Mouse (Mus musculus) G1E (cell line): ENCODE data around the gene Gm26661. TPM values are rescaled to one million over a fixed set of nuclear protein-coding genes. Genes with fewer than 3 reads are reported as not detected.

Experiments
- ATAC-seq: 2 replicates; pipeline ENCODE4 v1.8.0; 2016; ENCODE audit warnings: mild to moderate bottlenecking; ENCODE audit not compliant: insufficient number of reproducible peaks, poor library complexity, low FRiP score, severe bottlenecking; ENCODE audit errors: extremely low read depth
- DNase-seq: peaks from one replicate; pipeline ENCODE4 v3.0.0; 2012; ENCODE audit warnings: low spot score
- H3K27me3 ChIP-seq: 2 replicates; pipeline ENCODE4 v1.6.1; 2012; ENCODE audit warnings: mild to moderate bottlenecking, low read length, inconsistent platforms; ENCODE audit not compliant: insufficient read depth
- H3K36me3 ChIP-seq: replicated peaks from 2 replicates; pipeline ENCODE3; 2012; ENCODE audit warnings: mild to moderate bottlenecking, inconsistent platforms
- H3K4me1 ChIP-seq: 2 replicates; pipeline ENCODE4 v1.6.1; 2012; ENCODE audit warnings: low read depth, low read length, inconsistent platforms, mixed read lengths; ENCODE audit not compliant: insufficient read depth
- H3K4me3 ChIP-seq: 2 replicates; pipeline ENCODE4 v1.5.1; 2012; ENCODE audit warnings: low read depth, mild to moderate bottlenecking, inconsistent platforms, low read length, moderate library complexity, mixed read lengths
- H3K9me3 ChIP-seq: replicated peaks from 2 replicates; pipeline ENCODE4 v1.6.1; 2012; ENCODE audit warnings: inconsistent platforms
- CTCF ChIP-seq: IDR thresholded peaks from 2 replicates; pipeline ENCODE4 v1.5.1; 2012; ENCODE audit warnings: low read depth, low read length, inconsistent platforms, mixed read lengths
- GATA1 ChIP-seq: IDR thresholded peaks from 2 replicates; pipeline ENCODE4 v1.6.1; 2012; ENCODE audit warnings: borderline replicate concordance, low read length, inconsistent platforms, mixed read lengths
- GATA2 ChIP-seq: IDR thresholded peaks from 2 replicates; pipeline ENCODE4 v1.6.1; 2012; ENCODE audit warnings: low read depth, low read length, inconsistent platforms, borderline replicate concordance
- POLR2AphosphoS5 ChIP-seq: IDR thresholded peaks from 2 replicates; pipeline ENCODE4 v1.6.1; 2012; ENCODE audit warnings: low read depth, low read length, inconsistent platforms; ENCODE audit not compliant: insufficient replicate concordance
- TAL1 ChIP-seq: conservative IDR thresholded peaks from 2 replicates; pipeline ENCODE4 v1.6.1; 2012; ENCODE audit warnings: low read depth, low read length, inconsistent platforms, mixed read lengths
- polyA plus RNA-seq: library from polyadenylated mRNA; stranded (reverse); fragments of >175 nt; gene quantifications from 2 replicates; pipeline ENCODE4 v1.2.3, GENCODE M21; 2012
- total RNA-seq, 2 experiments: library from RNA; stranded (forward) in 1 of 2; stranded (reverse) in 1 of 2; fragments of 200-1000 nt in 1 of 2; fragments of >200 nt in 1 of 2; fragmentation: Nextera tagmentation in 1 of 2; gene quantifications; 2 replicates each; pipeline ENCODE4 v1.2.3; 2014 to 2017

The Gm26661 gene
- total and polyA plus RNA-seq, 3 experiments = not detected

- ATAC-seq (no peak), DNase-seq (no peak)
- no peaks in the 10 kb centered on the region for H3K36me3 ChIP-seq
- no peaks in the 10 kb centered on the region for H3K9me3 ChIP-seq
- H3K4me1 ChIP-seq = peaks cover 16% of the 10 kb centered on the region
- no peak for TF ChIP-seq GATA2
- TF ChIP-seq TAL1 = no peak
- no peak for TF ChIP-seq GATA1
- TF ChIP-seq CTCF = no peak
- TF ChIP-seq POLR2AphosphoS5 = no peak
- peaks cover 44% of the 10 kb centered on the region for H3K27me3 ChIP-seq
- peak overlapping the region; percentile 27; the same call in 1 of the 2 replicates for H3K4me3 ChIP-seq
These were observed 28.1 kb downstream of the Gm26661 start for GRCm38 (mm10) chr14:7819446-7819845.

GRCm38 (mm10) chr14:7821341-7821740 lies 30.0 kb downstream of the Gm26661 start:
- Histone ChIP-seq H3K9me3 (no peaks in the 10 kb centered on the region), H3K4me1 (peaks cover 35% of the 10 kb centered on the region), H3K27me3 (peaks cover 47% of the 10 kb centered on the region), H3K4me3 (no peak overlapping the region), H3K36me3 (no peaks in the 10 kb centered on the region)
- DNase-seq = no peak
- no peak for ATAC-seq
- TF ChIP-seq TAL1 = no peak
- TF ChIP-seq GATA2 = no peak
- TF ChIP-seq CTCF = no peak
- no peak for TF ChIP-seq GATA1
- TF ChIP-seq POLR2AphosphoS5 = no peak

GRCm38 (mm10) chr14:7822693-7823092 lies 31.3 kb downstream of the Gm26661 start:
- ATAC-seq = no peak
- H3K27me3 ChIP-seq = peaks cover 46% of the 10 kb centered on the region

GRCm38 (mm10) chr14:7824651-7825268 lies 33.4 kb downstream of the Gm26661 start:
- Histone ChIP-seq H3K9me3 (no peaks in the 10 kb centered on the region), H3K36me3 (no peaks in the 10 kb centered on the region), H3K4me3 (no peak overlapping the region), H3K4me1 (peaks cover 26% of the 10 kb centered on the region), H3K27me3 (peaks cover 26% of the 10 kb centered on the region; the same call in 1 of the 2 replicates)
- no peak for DNase-seq
- peak; percentile 64; the same call in 1 of the 2 replicates for ATAC-seq
- no peak for TF ChIP-seq CTCF
- no peak for TF ChIP-seq POLR2AphosphoS5
- no peak for TF ChIP-seq GATA2
- no peak for TF ChIP-seq GATA1
- peak; percentile 40; the same call in 1 of the 2 replicates for TF ChIP-seq TAL1

More at GRCm38 (mm10) chr14:7822693-7823092, 31.3 kb downstream of the Gm26661 start:
- H3K9me3 ChIP-seq = no peaks in the 10 kb centered on the region
- H3K4me1 ChIP-seq = peaks cover 36% of the 10 kb centered on the region
- H3K36me3 ChIP-seq = no peaks in the 10 kb centered on the region
- DNase-seq = no peak
- no peak overlapping the region for H3K4me3 ChIP-seq
- no peak for TF ChIP-seq GATA2
- TF ChIP-seq POLR2AphosphoS5 = no peak
- TF ChIP-seq CTCF = no peak
- TF ChIP-seq TAL1 = no peak
- no peak for TF ChIP-seq GATA1

- ATAC-seq (no peak), DNase-seq (no peak)
- H3K36me3 ChIP-seq = no peaks in the 10 kb centered on the region
These were observed 35.0 kb downstream of the Gm26661 start for GRCm38 (mm10) chr14:7826151-7826937.

GRCm38 (mm10) chr14:7829181-7829580 lies 37.8 kb downstream of the Gm26661 start:
- Histone ChIP-seq H3K4me3 (no peak overlapping the region), H3K36me3 (no peaks in the 10 kb centered on the region), H3K4me1 (peaks cover 25% of the 10 kb centered on the region), H3K9me3 (no peaks in the 10 kb centered on the region), H3K27me3 (0 out of 2 replicates have a peak, but pooled peaks cover 4% of the 10 kb centered on the region)
- TF ChIP-seq CTCF (no peak), GATA2 (no peak), GATA1 (no peak), TAL1 (no peak), POLR2AphosphoS5 (no peak)
- ATAC-seq (no peak), DNase-seq (no peak)

More at GRCm38 (mm10) chr14:7826151-7826937, 35.0 kb downstream of the Gm26661 start:
- Histone ChIP-seq H3K27me3 (peaks cover 14% of the 10 kb centered on the region; the same call in 1 of the 2 replicates), H3K9me3 (no peaks in the 10 kb centered on the region), H3K4me3 (no peak overlapping the region), H3K4me1 (peaks cover 24% of the 10 kb centered on the region)
- TF ChIP-seq CTCF = no peak
- no peak for TF ChIP-seq TAL1
- no peak for TF ChIP-seq POLR2AphosphoS5
- no peak for TF ChIP-seq GATA1
- no peak for TF ChIP-seq GATA2
